Mouse (Mus musculus) adrenal gland, postnatal 36 days (tissue): Measurements from ENCODE around the gene Cyp4f13. TPM values are rescaled to one million over a fixed set of nuclear protein-coding genes. Genes with fewer than 3 reads are reported as not detected.

ENCODE experiments used
- DNase-seq, 2 experiments: peaks; one replicate each; pipeline ENCODE4 v3.0.0; 2021; ENCODE audit warnings: mixed read lengths in 1 of 2
- long read RNA-seq, 2 experiments: library from polyadenylated mRNA; stranded (forward); transcript quantifications; one replicate each; pipeline ENCODE4 v2.0.0; 2021; ENCODE audit warnings: borderline sequencing depth in 2 of 2
- total RNA-seq, 2 experiments: library from RNA; stranded (reverse); gene quantifications; 2 replicates each; pipeline ENCODE4 v1.2.3; 2021

Gene Cyp4f13
- total RNA-seq: 10 to 100 TPM; 58.3 to 67.2 TPM
- long read RNA-seq, experiment 1, transcript Cyp4f13-201 (13 exons, 1,752 nt): major isoform, 54 of 64 reads
- long read RNA-seq, experiment 1, partial matches to known transcripts: 3 of 64 reads
- long read RNA-seq, experiment 1, other reads (novel, unspliced or antisense): 6 of 64 reads
- long read RNA-seq, experiment 2, transcript Cyp4f13-201 (13 exons, 1,752 nt): major isoform, 17 of 25 reads
- long read RNA-seq, experiment 2, partial matches to known transcripts: 3 of 25 reads
- long read RNA-seq, experiment 2, other reads (novel, unspliced or antisense): 2 of 25 reads

GRCm38 (mm10) chr17:32947215-32947914, at the start of gene Cyp4f13:
TSS of gene Cyp4f13 (minus strand) at chr17:32947402.
- peak; percentile 100 for DNase-seq

- peak; percentile 80 to 84 for DNase-seq
Observed at GRCm38 (mm10) chr17:32992699-32993474, 45.7 kb upstream of the Cyp4f13 start, which contains the start of gene Zfp952. TSS of gene Zfp952 (plus strand) at chr17:32993129.

- peak in 1 of 2 experiments; percentile 29 for DNase-seq
Observed at GRCm38 (mm10) chr17:32991965-32992698, 44.9 kb upstream of the Cyp4f13 start.

- no peak for DNase-seq
Observed at GRCm38 (mm10) chr17:32986301-32986700, 39.1 kb upstream of the Cyp4f13 start.

- DNase-seq: no peak
Observed at GRCm38 (mm10) chr17:32981361-32981760, 34.2 kb upstream of the Cyp4f13 start.

GRCm38 (mm10) chr17:32965623-32966290, 18.6 kb upstream of the Cyp4f13 start, which contains the start of gene Zfp472:
TSS of gene Zfp472 (plus strand) at chr17:32965814.
- DNase-seq: peak; percentile 88 to 89

GRCm38 (mm10) chr17:32965253-32965622, 18.0 kb upstream of the Cyp4f13 start:
- DNase-seq: peak; percentile 17 to 19

GRCm38 (mm10) chr17:32951441-32951840, 4.2 kb upstream of the Cyp4f13 start:
- peak; percentile 91 to 93 for DNase-seq

- DNase-seq: no peak
Observed at GRCm38 (mm10) chr17:32951006-32951405, 3.8 kb upstream of the Cyp4f13 start.

- DNase-seq: no peak
Observed at GRCm38 (mm10) chr17:32950136-32950535, 2.9 kb upstream of the Cyp4f13 start.

GRCm38 (mm10) chr17:32946716-32947115, 486 bp downstream of the Cyp4f13 start:
- peak in 1 of 2 experiments; percentile 20 for DNase-seq

- DNase-seq: no peak
Observed at GRCm38 (mm10) chr17:32944402-32945035, 2.7 kb downstream of the Cyp4f13 start.

- DNase-seq: no peak
Observed at GRCm38 (mm10) chr17:32943661-32944060, 3.5 kb downstream of the Cyp4f13 start.

GRCm38 (mm10) chr17:32939831-32940230, 7.4 kb downstream of the Cyp4f13 start:
- DNase-seq: peak; percentile 23 to 30

GRCm38 (mm10) chr17:32927803-32928202, 19.4 kb downstream of the Cyp4f13 start:
- no peak for DNase-seq

- DNase-seq: peak; percentile 85 to 88
Observed at GRCm38 (mm10) chr17:32924658-32925312, 22.4 kb downstream of the Cyp4f13 start.

GRCm38 (mm10) chr17:32923681-32924080, 23.5 kb downstream of the Cyp4f13 start:
- no peak for DNase-seq

- DNase-seq: no peak
Observed at GRCm38 (mm10) chr17:32919123-32919522, 28.1 kb downstream of the Cyp4f13 start.

- peak; percentile 87 to 90 for DNase-seq
Observed at GRCm38 (mm10) chr17:32917131-32917530, 30.1 kb downstream of the Cyp4f13 start, which contains the start of gene Cyp4f14. TSS of gene Cyp4f14 (minus strand) at chr17:32917342.

- no peak for DNase-seq
Observed at GRCm38 (mm10) chr17:32916075-32916474, 31.1 kb downstream of the Cyp4f13 start.
